Mouse (Mus musculus) ovary, postnatal 10 days (tissue): ENCODE results near the gene Tmprss11f.
"Not testable (repeated sequence)": the region's sequence is repeated elsewhere in the genome, so short reads cannot be mapped to it uniquely, and the experiment has no call there.

Experiments used
- DNase-seq: peaks from one replicate; pipeline ENCODE4 v3.0.0; 2022; ENCODE audit warnings: low spot score

The Tmprss11f gene

GRCm38 (mm10) chr5:86632324-86632723, at the start of gene Tmprss11f:
Gene Tmprss11f, minus strand, starts transcription at chr5:86632424.
- DNase-seq: no peak

GRCm38 (mm10) chr5:86676262-86676661, 44.0 kb upstream of the Tmprss11f start, which contains the start of gene Tmprss11b:
Gene Tmprss11b, minus strand, starts transcription at chr5:86676362.
- DNase-seq: no peak

- DNase-seq: not testable (repeated sequence)
Observed at GRCm38 (mm10) chr5:86649185-86649584, 17.0 kb upstream of the Tmprss11f start.

- DNase-seq: no peak
Observed at GRCm38 (mm10) chr5:86640795-86641194, 8.6 kb upstream of the Tmprss11f start.

- no peak for DNase-seq
Observed at GRCm38 (mm10) chr5:86630700-86631099, 1.5 kb downstream of the Tmprss11f start.

- no peak for DNase-seq
Observed at GRCm38 (mm10) chr5:86621778-86622177, 10.4 kb downstream of the Tmprss11f start.

GRCm38 (mm10) chr5:86585896-86586295, 46.3 kb downstream of the Tmprss11f start:
- DNase-seq: no peak

GRCm38 (mm10) chr5:86582618-86583017, 49.6 kb downstream of the Tmprss11f start:
- no peak for DNase-seq

- DNase-seq: no peak
Observed at GRCm38 (mm10) chr5:86581998-86582397, 50.2 kb downstream of the Tmprss11f start.

GRCm38 (mm10) chr5:86578761-86579160, 53.5 kb downstream of the Tmprss11f start:
- DNase-seq: not testable (repeated sequence)

- no peak for DNase-seq
Observed at GRCm38 (mm10) chr5:86546693-86547092, 85.5 kb downstream of the Tmprss11f start.

- no peak for DNase-seq
Observed at GRCm38 (mm10) chr5:86540601-86541000, 91.6 kb downstream of the Tmprss11f start.

- no peak for DNase-seq
Observed at GRCm38 (mm10) chr5:86528725-86529124, 103.5 kb downstream of the Tmprss11f start.

GRCm38 (mm10) chr5:86518500-86518899, 113.7 kb downstream of the Tmprss11f start, which contains the start of gene Tmprss11g:
Gene Tmprss11g, minus strand, starts transcription at chr5:86518600.
- DNase-seq: no peak

GRCm38 (mm10) chr5:86511538-86511937, 120.7 kb downstream of the Tmprss11f start:
- DNase-seq: no peak

GRCm38 (mm10) chr5:86493453-86493852, 138.8 kb downstream of the Tmprss11f start:
- no peak for DNase-seq

- no peak for DNase-seq
Observed at GRCm38 (mm10) chr5:86482562-86482961, 149.7 kb downstream of the Tmprss11f start.

GRCm38 (mm10) chr5:86482031-86482430, 150.2 kb downstream of the Tmprss11f start:
- no peak for DNase-seq

GRCm38 (mm10) chr5:86473859-86474258, 158.4 kb downstream of the Tmprss11f start:
- DNase-seq: no peak
